Mouse (Mus musculus) midbrain, embryonic 10.5 days (tissue): ENCODE measurements at regions not wholly inside any gene's neighbourhood (a gene's known extent, or its start where the extent isn't known, plus 50 kb on each side); places are given as distances from the start of the nearest gene placed in this dataset.

Source experiments
- DNase-seq: peaks from one replicate; pipeline ENCODE4 v3.0.0-alpha.2; 2017; ENCODE audit warnings: low spot score
- H3K27ac ChIP-seq: fragments of 300-500 bp; sonication (generic); replicated peaks from 2 replicates; pipeline ENCODE4 v1.5.1; 2016; ENCODE audit warnings: mild to moderate bottlenecking
- H3K27me3 ChIP-seq: fragments of 300-500 bp; sonication (generic); 2 replicates; pipeline ENCODE4 v1.6.1; 2016; ENCODE audit warnings: low read depth, mild to moderate bottlenecking; ENCODE audit not compliant: poor library complexity, severe bottlenecking
- H3K36me3 ChIP-seq: fragments of 300-500 bp; sonication (generic); 2 replicates; pipeline ENCODE4 v1.6.1; 2016; ENCODE audit warnings: mild to moderate bottlenecking, moderate library complexity
- H3K4me1 ChIP-seq: fragments of 300-500 bp; sonication (generic); 2 replicates; pipeline ENCODE4 v1.6.1; 2016
- H3K4me3 ChIP-seq: fragments of 300-500 bp; sonication (generic); 2 replicates; pipeline ENCODE4 v1.5.1; 2016; ENCODE audit warnings: mild to moderate bottlenecking, moderate library complexity
- H3K9me3 ChIP-seq: fragments of 300-500 bp; sonication (generic); replicated peaks from 2 replicates; pipeline ENCODE4 v1.6.1; 2016; ENCODE audit warnings: mild to moderate bottlenecking
- WGBS: fragments of 180-500 bp; shearing (Covaris S2); methylation state at CpG from one replicate; pipeline ENCODE4 v1.1.7; 2016; 5-methylcytosine and 5-hydroxymethylcytosine counted together

- Histone ChIP-seq H3K36me3 (no peaks in the 10 kb centered on the region), H3K4me1 (no peaks in the 10 kb centered on the region), H3K9me3 (no peaks in the 10 kb centered on the region; the same call in 1 of the 2 replicates), H3K27me3 (no peaks in the 10 kb centered on the region), H3K4me3 (no peak overlapping the region), H3K27ac (no peak overlapping the region)
- DNase-seq = no peak
Measured at GRCm38 (mm10) chr7:95082248-95082647, 1088.8 kb upstream of the Tenm4 start.

DNA sequence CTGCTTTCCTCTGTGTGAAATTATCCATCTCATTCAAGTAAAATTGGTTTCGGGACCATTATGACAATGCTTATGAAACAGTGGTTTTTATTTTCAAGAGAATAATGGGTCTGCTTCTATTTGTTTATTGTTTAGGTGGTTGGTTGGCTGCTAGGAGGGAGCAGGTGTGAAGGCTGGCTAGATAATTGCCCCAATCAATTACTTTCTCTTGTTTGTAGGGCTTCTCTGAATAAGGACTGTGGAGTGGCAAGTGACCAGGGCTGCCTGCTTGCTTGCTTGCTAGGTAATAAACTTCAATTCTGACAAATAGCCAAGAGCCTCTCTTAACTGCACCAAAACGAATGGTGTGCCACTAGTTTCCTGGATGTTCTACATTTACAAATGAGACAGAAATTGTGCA, 1086.7 kb upstream of the Tenm4 start:
- H3K27ac ChIP-seq = no peak overlapping the region
- no peaks in the 10 kb centered on the region for H3K27me3 ChIP-seq
- no peaks in the 10 kb centered on the region for H3K36me3 ChIP-seq
- 85% methylated on average over 2 of the region's 2 CpGs for WGBS
- no peaks in the 10 kb centered on the region for H3K4me1 ChIP-seq
- no peak overlapping the region for H3K4me3 ChIP-seq
- DNase-seq = no peak
- H3K9me3 ChIP-seq = no peaks in the 10 kb centered on the region; the same call in 1 of the 2 replicates

- Histone ChIP-seq H3K36me3 (no peaks in the 10 kb centered on the region), H3K4me3 (no peak overlapping the region), H3K27me3 (no peaks in the 10 kb centered on the region), H3K9me3 (no peaks in the 10 kb centered on the region), H3K27ac (no peak overlapping the region), H3K4me1 (0 out of 2 replicates have a peak, but pooled peaks cover 3% of the 10 kb centered on the region)
- DNase-seq = peak; percentile 16
Measured at GRCm38 (mm10) chr7:95091360-95091759, 1079.7 kb upstream of the Tenm4 start.

- no peaks in the 10 kb centered on the region for H3K9me3 ChIP-seq
- H3K36me3 ChIP-seq = no peaks in the 10 kb centered on the region
- 82% methylated on average over 4 of the region's 4 CpGs for WGBS
- H3K4me3 ChIP-seq = no peak overlapping the region
- H3K27ac ChIP-seq = no peak overlapping the region
- DNase-seq = no peak
- peaks cover 3% of the 10 kb centered on the region for H3K4me1 ChIP-seq
- no peaks in the 10 kb centered on the region for H3K27me3 ChIP-seq
Measured at GRCm38 (mm10) chr7:95129020-95129419, 1042.0 kb upstream of the Tenm4 start.

DNA sequence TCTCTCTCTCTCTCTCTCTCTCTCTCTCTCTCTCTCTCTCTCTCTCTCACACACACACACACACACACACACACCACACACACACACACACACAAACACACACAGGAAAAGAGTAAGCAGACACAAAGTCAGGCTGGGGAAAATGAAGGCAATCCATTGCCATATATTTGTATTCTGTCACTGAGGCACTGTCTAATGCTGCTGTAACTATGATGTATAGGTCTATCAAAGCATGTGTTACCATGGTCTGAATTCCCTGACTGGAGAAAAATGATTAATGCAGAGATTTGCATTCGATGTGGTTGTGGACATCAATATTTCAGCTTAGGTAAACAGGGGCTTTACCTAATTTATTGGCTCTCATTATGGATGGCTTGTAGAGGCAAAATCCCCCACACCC, 1038.0 kb upstream of the Tenm4 start:
- no peak for DNase-seq
- Histone ChIP-seq H3K27ac (no peak overlapping the region), H3K4me1 (peaks cover 8% of the 10 kb centered on the region), H3K9me3 (no peaks in the 10 kb centered on the region), H3K27me3 (no peaks in the 10 kb centered on the region), H3K4me3 (no peak overlapping the region), H3K36me3 (no peaks in the 10 kb centered on the region)
- WGBS = 92% methylated on average over 1 of the region's 1 CpGs

GRCm38 (mm10) chr7:95134062-95134625, 1036.9 kb upstream of the Tenm4 start:
- Histone ChIP-seq H3K27me3 (no peaks in the 10 kb centered on the region), H3K27ac (no peak overlapping the region), H3K4me3 (no peak overlapping the region), H3K4me1 (peaks cover 8% of the 10 kb centered on the region), H3K36me3 (no peaks in the 10 kb centered on the region), H3K9me3 (no peaks in the 10 kb centered on the region)
- no peak for DNase-seq
- WGBS = 58% methylated on average over 5 of the region's 5 CpGs

DNA sequence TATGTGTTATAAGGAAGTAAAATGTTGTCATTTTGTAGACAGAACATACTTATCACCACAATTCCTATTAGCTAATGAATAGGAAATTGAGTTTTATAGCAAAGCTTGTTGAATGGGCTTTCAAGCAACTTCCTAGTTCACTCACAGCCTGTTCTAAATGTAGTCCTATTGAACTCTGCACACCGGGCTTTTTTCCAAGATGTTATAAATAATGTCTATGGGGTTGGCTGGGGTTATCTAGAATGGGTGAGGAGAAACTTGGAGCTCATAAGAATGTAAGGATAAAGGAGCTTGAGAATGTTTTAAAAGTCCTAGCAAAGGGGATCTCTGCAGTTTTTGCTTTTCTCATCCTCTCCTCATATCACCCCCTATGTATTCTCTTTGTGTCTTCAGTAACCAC, 1029.3 kb upstream of the Tenm4 start:
- no peak overlapping the region for H3K4me3 ChIP-seq
- WGBS = 89% methylated on average over 1 of the region's 1 CpGs
- DNase-seq = no peak
- H3K27me3 ChIP-seq = no peaks in the 10 kb centered on the region
- H3K4me1 ChIP-seq = 0 out of 2 replicates have a peak, but pooled peaks cover 4% of the 10 kb centered on the region
- no peaks in the 10 kb centered on the region for H3K36me3 ChIP-seq
- H3K27ac ChIP-seq = no peak overlapping the region
- no peaks in the 10 kb centered on the region for H3K9me3 ChIP-seq

GRCm38 (mm10) chr7:95143037-95143436, 1028.0 kb upstream of the Tenm4 start:
- H3K9me3 ChIP-seq = no peaks in the 10 kb centered on the region
- H3K36me3 ChIP-seq = no peaks in the 10 kb centered on the region
- H3K27me3 ChIP-seq = no peaks in the 10 kb centered on the region
- DNase-seq = no peak
- H3K4me3 ChIP-seq = no peak overlapping the region
- no peak overlapping the region for H3K27ac ChIP-seq
- WGBS = 78% methylated on average over 2 of the region's 2 CpGs
- H3K4me1 ChIP-seq = 0 out of 2 replicates have a peak, but pooled peaks cover 4% of the 10 kb centered on the region
